Mouse (Mus musculus): ENCODE measurements around the gene Tpcn2. TPM values are rescaled to one million over a fixed set of nuclear protein-coding genes. Genes with fewer than 3 reads are reported as not detected.

The Tpcn2 gene
- polyA plus RNA-seq, 1 experiment, result 49.2 TPM

- no peaks in the 10 kb centered on the region for H3K27me3 ChIP-seq (ENCODE audit: control insufficient read depth, insufficient read depth, low read length)
- no peak overlapping the region for H3K4me3 ChIP-seq (ENCODE audit: control insufficient read depth, insufficient read depth, low read length)
- TF ChIP-seq CTCF (IDR thresholded peaks at IDR 0.05; ENCODE audit: borderline replicate concordance, control insufficient read depth, extremely low read depth, insufficient read depth, low read length, poor library complexity) (no peak), POLR2A (IDR thresholded peaks at IDR 0.05; ENCODE audit: control insufficient read depth, extremely low read depth, insufficient read depth, low read length, poor library complexity) (no peak)
- 55% methylated on average over 2 of the region's 2 CpGs for WGBS
- H3K27ac ChIP-seq (ENCODE audit: control insufficient read depth, insufficient read depth, low read length), result no peak overlapping the region
- H3K4me1 ChIP-seq (replicated peaks; ENCODE audit: control insufficient read depth, insufficient read depth, low read length), result no peaks in the 10 kb centered on the region
- no peaks in the 10 kb centered on the region for H3K36me3 ChIP-seq (ENCODE audit: control insufficient read depth, insufficient read depth, low read length)
- no peak for DNase-seq
Observed at GRCm38 (mm10) chr7:145140656-145141055, 143.2 kb downstream of the Tpcn2 start.

- no peak for DNase-seq
- Histone ChIP-seq H3K27me3 (ENCODE audit: control insufficient read depth, insufficient read depth, low read length) (no peaks in the 10 kb centered on the region), H3K27ac (ENCODE audit: control insufficient read depth, insufficient read depth, low read length) (no peak overlapping the region), H3K4me1 (replicated peaks; ENCODE audit: control insufficient read depth, insufficient read depth, low read length) (no peaks in the 10 kb centered on the region), H3K4me3 (ENCODE audit: control insufficient read depth, insufficient read depth, low read length) (no peak overlapping the region), H3K36me3 (ENCODE audit: control insufficient read depth, insufficient read depth, low read length) (no peaks in the 10 kb centered on the region)
- 96% methylated on average over 3 of the region's 3 CpGs for WGBS
- TF ChIP-seq CTCF (IDR thresholded peaks at IDR 0.05; ENCODE audit: borderline replicate concordance, control insufficient read depth, extremely low read depth, insufficient read depth, low read length, poor library complexity), result no peak
- no peak for TF ChIP-seq POLR2A (IDR thresholded peaks at IDR 0.05; ENCODE audit: control insufficient read depth, extremely low read depth, insufficient read depth, low read length, poor library complexity)
Observed at GRCm38 (mm10) chr7:145139576-145139975, 144.2 kb downstream of the Tpcn2 start.

- no peaks in the 10 kb centered on the region for H3K36me3 ChIP-seq (ENCODE audit: control insufficient read depth, insufficient read depth, low read length)
- TF ChIP-seq POLR2A (IDR thresholded peaks at IDR 0.05; ENCODE audit: control insufficient read depth, extremely low read depth, insufficient read depth, low read length, poor library complexity) (no peak), CTCF (IDR thresholded peaks at IDR 0.05; ENCODE audit: borderline replicate concordance, control insufficient read depth, extremely low read depth, insufficient read depth, low read length, poor library complexity) (no peak)
- WGBS, result 97% methylated on average over 1 of the region's 1 CpGs
- no peak for DNase-seq
- H3K4me3 ChIP-seq (ENCODE audit: control insufficient read depth, insufficient read depth, low read length), result no peak overlapping the region
- H3K27me3 ChIP-seq (ENCODE audit: control insufficient read depth, insufficient read depth, low read length), result no peaks in the 10 kb centered on the region
- H3K27ac ChIP-seq (ENCODE audit: control insufficient read depth, insufficient read depth, low read length), result no peak overlapping the region
- no peaks in the 10 kb centered on the region for H3K4me1 ChIP-seq (replicated peaks; ENCODE audit: control insufficient read depth, insufficient read depth, low read length)
Observed at GRCm38 (mm10) chr7:145139100-145139499, 144.7 kb downstream of the Tpcn2 start.

GRCm38 (mm10) chr7:145137871-145138270, 145.9 kb downstream of the Tpcn2 start:
- 87% methylated on average over 1 of the region's 1 CpGs for WGBS
- no peaks in the 10 kb centered on the region for H3K36me3 ChIP-seq (ENCODE audit: control insufficient read depth, insufficient read depth, low read length)
- H3K27ac ChIP-seq (ENCODE audit: control insufficient read depth, insufficient read depth, low read length), result no peak overlapping the region
- H3K4me3 ChIP-seq (ENCODE audit: control insufficient read depth, insufficient read depth, low read length), result no peak overlapping the region
- no peaks in the 10 kb centered on the region for H3K4me1 ChIP-seq (replicated peaks; ENCODE audit: control insufficient read depth, insufficient read depth, low read length)
- TF ChIP-seq POLR2A (IDR thresholded peaks at IDR 0.05; ENCODE audit: control insufficient read depth, extremely low read depth, insufficient read depth, low read length, poor library complexity) (no peak), CTCF (IDR thresholded peaks at IDR 0.05; ENCODE audit: borderline replicate concordance, control insufficient read depth, extremely low read depth, insufficient read depth, low read length, poor library complexity) (no peak)
- no peaks in the 10 kb centered on the region for H3K27me3 ChIP-seq (ENCODE audit: control insufficient read depth, insufficient read depth, low read length)
- no peak for DNase-seq

GRCm38 (mm10) chr7:145136831-145137230, 147.0 kb downstream of the Tpcn2 start:
- TF ChIP-seq CTCF (IDR thresholded peaks at IDR 0.05; ENCODE audit: borderline replicate concordance, control insufficient read depth, extremely low read depth, insufficient read depth, low read length, poor library complexity) (no peak), POLR2A (IDR thresholded peaks at IDR 0.05; ENCODE audit: control insufficient read depth, extremely low read depth, insufficient read depth, low read length, poor library complexity) (no peak)
- H3K27me3 ChIP-seq (ENCODE audit: control insufficient read depth, insufficient read depth, low read length), result no peaks in the 10 kb centered on the region
- H3K27ac ChIP-seq (ENCODE audit: control insufficient read depth, insufficient read depth, low read length), result no peak overlapping the region
- no peaks in the 10 kb centered on the region for H3K36me3 ChIP-seq (ENCODE audit: control insufficient read depth, insufficient read depth, low read length)
- no peak overlapping the region for H3K4me3 ChIP-seq (ENCODE audit: control insufficient read depth, insufficient read depth, low read length)
- DNase-seq, result no peak
- WGBS, result 97% methylated on average over 4 of the region's 4 CpGs
- H3K4me1 ChIP-seq (replicated peaks; ENCODE audit: control insufficient read depth, insufficient read depth, low read length), result no peaks in the 10 kb centered on the region

Other genes starting within 250 kb of the Tpcn2 start
- gene 1810010D01Rik, start 75.9 kb downstream of the Tpcn2 start, polyA plus RNA-seq (2012; rRNA removed), result 1.9 and 2.5 TPM in 2 replicates
- gene Mrgprf, start 16.8 kb upstream of the Tpcn2 start, polyA plus RNA-seq (2012; rRNA removed), result 6.5 and 10.3 TPM in 2 replicates
- not detected in 2 replicates for gene Mrgprd, start 30.8 kb upstream of the Tpcn2 start, polyA plus RNA-seq (2012; rRNA removed)

Data from thymus, adult 2 months (tissue).